Mouse (Mus musculus): ENCODE measurements around the gene Wdr20.

GRCm38 (mm10) chr12:110753976-110754375, 16.2 kb downstream of the Wdr20 start:
- TF ChIP-seq CTCF (conservative IDR thresholded peaks at IDR 0.05; ENCODE audit: low read length) (no peak), POU5F1 (IDR thresholded peaks at IDR 0.05; ENCODE audit: borderline replicate concordance, low read length) (no peak), NANOG (IDR thresholded peaks at IDR 0.05; ENCODE audit: borderline replicate concordance, low read length) (no peak)
